Mouse (Mus musculus) hindbrain, postnatal 0 days (tissue): ENCODE data around the gene Slfn5. TPM values are rescaled to one million over a fixed set of nuclear protein-coding genes. Genes with fewer than 3 reads are reported as not detected.

Experiments
- ATAC-seq: fragments of 200-750 bp; cut with Nextera tagmentation; 2 replicates; pipeline ENCODE4 v1.8.0; 2017; ENCODE audit warnings: mild to moderate bottlenecking, moderate TSS enrichment, moderate library complexity
- DNase-seq: peaks from one replicate; pipeline ENCODE4 v3.0.0-alpha.2; 2015; ENCODE audit warnings: low spot score
- H3K27ac ChIP-seq: fragments of 300-500 bp; sonication (generic); 2 replicates; pipeline ENCODE4 v1.5.1; 2014; ENCODE audit warnings: mild to moderate bottlenecking
- H3K27me3 ChIP-seq: fragments of 300-500 bp; sonication (generic); 2 replicates; pipeline ENCODE4 v1.6.1; 2014; ENCODE audit warnings: low read length, mixed read lengths; ENCODE audit not compliant: insufficient read depth
- H3K36me3 ChIP-seq: fragments of 300-500 bp; sonication (generic); 2 replicates; pipeline ENCODE4 v1.6.1; 2014; ENCODE audit warnings: low read length, mixed read lengths; ENCODE audit not compliant: insufficient read depth
- H3K4me1 ChIP-seq: fragments of 300-500 bp; sonication (generic); 2 replicates; pipeline ENCODE4 v1.6.1; 2014; ENCODE audit warnings: antibody characterized with exemption, low read length, mixed read lengths; ENCODE audit not compliant: insufficient read depth
- H3K4me2 ChIP-seq: fragments of 300-500 bp; sonication (generic); 2 replicates; pipeline ENCODE4 v1.6.1; 2014; ENCODE audit warnings: low read depth, mild to moderate bottlenecking, low read length, moderate library complexity, mixed read lengths
- H3K4me3 ChIP-seq: fragments of 300-500 bp; sonication (generic); 2 replicates; pipeline ENCODE4 v1.5.1; 2014; ENCODE audit warnings: low read length
- H3K9ac ChIP-seq: fragments of 300-500 bp; sonication (generic); replicated peaks from 2 replicates; pipeline ENCODE4 v1.6.1; 2014; ENCODE audit warnings: mild to moderate bottlenecking, low read length, moderate library complexity, mixed read lengths
- H3K9me3 ChIP-seq: fragments of 300-500 bp; sonication (generic); 2 replicates; pipeline ENCODE4 v1.6.1; 2016; ENCODE audit warnings: low read length, mixed read lengths
- CTCF ChIP-seq: IDR thresholded peaks from 2 replicates; pipeline ENCODE4 v1.5.1; 2016; ENCODE audit warnings: antibody characterized with exemption, control low read depth, low read depth
- WGBS: fragments of 180-500 bp; shearing (Covaris S2); extraction: QIAGEN DNeasy Blood & Tissue Kit; methylation state at CpG from one replicate; pipeline ENCODE4 v1.1.7; 2014; 5-methylcytosine and 5-hydroxymethylcytosine counted together
- polyA plus RNA-seq: library from polyadenylated mRNA; unstranded; fragments of >200 nt; fragmentation: Nextera tagmentation; extraction: Ambion mirVana; gene quantifications from 2 replicates; pipeline ENCODE4 v1.2.1, GENCODE M21; 2015
- total RNA-seq: library from RNA; depleted of rRNA; stranded (reverse); fragments of >200 nt; gene quantifications from 2 replicates; pipeline ENCODE4 v1.2.3, GENCODE M21; 2014

Slfn5 gene
- total and polyA plus RNA-seq, 2 experiments from 2014 or later: 2.2 to 2.4 TPM

GRCm38 (mm10) chr11:82943336-82943735, 7.8 kb upstream of the Slfn5 start:
- Histone ChIP-seq H3K9me3 (no peaks in the 10 kb centered on the region), H3K4me1 (no peaks in the 10 kb centered on the region), H3K4me2 (no peak overlapping the region), H3K9ac (no peak overlapping the region), H3K27ac (no peak overlapping the region), H3K36me3 (no peaks in the 10 kb centered on the region), H3K27me3 (no peaks in the 10 kb centered on the region), H3K4me3 (no peak overlapping the region)
- no peak for TF ChIP-seq CTCF
- no peak for ATAC-seq
- 54% methylated on average over 6 of the region's 6 CpGs for WGBS
- no peak for DNase-seq

- WGBS: 67% methylated on average over 2 of the region's 2 CpGs
- Histone ChIP-seq H3K4me3 (no peak overlapping the region), H3K4me2 (no peak overlapping the region), H3K4me1 (no peaks in the 10 kb centered on the region), H3K9ac (no peak overlapping the region), H3K9me3 (no peaks in the 10 kb centered on the region), H3K36me3 (no peaks in the 10 kb centered on the region), H3K27me3 (peaks cover 2% of the 10 kb centered on the region; the same call in 1 of the 2 replicates), H3K27ac (no peak overlapping the region)
- TF ChIP-seq CTCF: no peak
- no peak for DNase-seq
- no peak for ATAC-seq
Observed at GRCm38 (mm10) chr11:82945636-82946035, 5.5 kb upstream of the Slfn5 start.

GRCm38 (mm10) chr11:82947457-82947856, 3.7 kb upstream of the Slfn5 start:
- Histone ChIP-seq H3K9ac (no peak overlapping the region), H3K36me3 (no peaks in the 10 kb centered on the region), H3K4me2 (no peak overlapping the region), H3K9me3 (no peaks in the 10 kb centered on the region), H3K27me3 (peaks cover 18% of the 10 kb centered on the region), H3K4me1 (no peaks in the 10 kb centered on the region), H3K27ac (no peak overlapping the region), H3K4me3 (no peak overlapping the region)
- no peak for TF ChIP-seq CTCF
- WGBS: 46% methylated on average over 4 of the region's 4 CpGs
- DNase-seq (no peak), ATAC-seq (no peak)

GRCm38 (mm10) chr11:82949036-82949435, 2.1 kb upstream of the Slfn5 start:
- Histone ChIP-seq H3K4me1 (no peaks in the 10 kb centered on the region), H3K27ac (no peak overlapping the region), H3K9ac (no peak overlapping the region), H3K36me3 (no peaks in the 10 kb centered on the region), H3K4me3 (no peak overlapping the region), H3K4me2 (no peak overlapping the region), H3K27me3 (peaks cover 18% of the 10 kb centered on the region), H3K9me3 (no peaks in the 10 kb centered on the region)
- WGBS: 85% methylated on average over 9 of the region's 9 CpGs
- TF ChIP-seq CTCF: no peak
- no peak for ATAC-seq
- DNase-seq: no peak

- Histone ChIP-seq H3K9ac (no peak overlapping the region; the same call in 1 of the 2 replicates), H3K27me3 (peaks cover 22% of the 10 kb centered on the region), H3K4me2 (peak overlapping the region; percentile 35), H3K4me3 (peak overlapping the region; percentile 26), H3K9me3 (no peaks in the 10 kb centered on the region), H3K4me1 (no peaks in the 10 kb centered on the region), H3K36me3 (no peaks in the 10 kb centered on the region), H3K27ac (no peak overlapping the region; the same call in 1 of the 2 replicates)
- no peak for ATAC-seq
- DNase-seq: no peak
- TF ChIP-seq CTCF: no peak
- WGBS: 13% methylated on average over 28 of the region's 28 CpGs
Observed at GRCm38 (mm10) chr11:82951865-82952611, 889 bp downstream of the Slfn5 start.

GRCm38 (mm10) chr11:82952612-82953542, 1.7 kb downstream of the Slfn5 start:
- no peak for DNase-seq
- Histone ChIP-seq H3K4me3 (peak overlapping the region; percentile 26; the same call in 1 of the 2 replicates), H3K27me3 (peaks cover 22% of the 10 kb centered on the region), H3K36me3 (no peaks in the 10 kb centered on the region), H3K27ac (no peak overlapping the region), H3K4me1 (no peaks in the 10 kb centered on the region), H3K9ac (no peak overlapping the region), H3K9me3 (no peaks in the 10 kb centered on the region), H3K4me2 (0 out of 2 replicates have a peak overlapping the region, but pooled peaks have one; percentile 21)
- no peak for ATAC-seq
- TF ChIP-seq CTCF: no peak
- 73% methylated on average over 9 of the region's 9 CpGs for WGBS
